Mouse (Mus musculus): ENCODE data around the gene Prr9.

DNA sequence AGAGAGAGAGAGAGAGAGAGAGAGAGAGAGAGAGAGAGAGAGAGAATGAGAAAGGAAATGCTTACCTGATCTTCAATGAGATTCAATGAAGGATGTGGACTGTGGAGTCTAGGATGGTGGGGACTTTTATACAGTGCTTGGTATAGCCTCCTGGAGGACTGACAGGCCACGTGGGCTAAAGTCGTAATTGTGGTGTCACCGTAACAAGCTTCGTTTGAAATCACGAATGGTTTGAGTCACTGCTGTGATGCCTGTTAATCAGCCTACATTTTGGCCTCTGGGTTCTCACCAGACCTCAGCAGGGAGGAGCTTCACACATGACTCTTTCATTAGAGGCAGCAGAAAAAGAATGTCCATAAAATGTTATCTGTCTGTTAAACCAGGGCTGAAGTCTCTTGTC, at the start of gene Prr9:
- TF ChIP-seq CTCF (IDR thresholded peaks at IDR 0.05; ENCODE audit: insufficient read depth, low read length) (no peak), POLR2A (IDR thresholded peaks at IDR 0.05; ENCODE audit: borderline replicate concordance, extremely low read depth, low read depth, low read length) (no peak)

Measured in lung, adult 2 months (tissue).